Mouse (Mus musculus) cerebellum, postnatal 36 days (tissue): ENCODE results near the gene Lcmt2.

ENCODE experiments used
- DNase-seq, 2 experiments: peaks; one replicate each; pipeline ENCODE4 v3.0.0; 2021 to 2022; ENCODE audit warnings: mixed read lengths in 2 of 2

The Lcmt2 gene

DNA sequence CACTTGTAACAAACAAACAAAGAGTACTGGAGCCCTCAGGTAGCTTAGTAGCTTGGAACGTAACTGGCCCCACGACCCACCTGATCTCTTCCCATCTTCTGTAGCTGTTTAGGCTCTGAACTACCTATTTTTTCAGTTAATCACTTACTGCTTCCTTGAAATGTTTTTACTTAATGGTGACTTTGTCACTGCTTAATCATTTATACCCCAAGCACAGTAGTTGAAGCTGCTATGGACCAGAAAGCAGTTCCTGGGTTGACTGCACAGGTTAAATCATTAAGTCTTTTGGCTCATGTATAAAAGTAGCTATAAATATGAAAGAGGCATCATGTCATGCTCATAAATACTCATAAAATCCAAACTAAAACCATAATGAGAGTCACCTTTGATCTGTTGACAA, 25.0 kb downstream of the Lcmt2 start:
- DNase-seq, result no peak

DNA sequence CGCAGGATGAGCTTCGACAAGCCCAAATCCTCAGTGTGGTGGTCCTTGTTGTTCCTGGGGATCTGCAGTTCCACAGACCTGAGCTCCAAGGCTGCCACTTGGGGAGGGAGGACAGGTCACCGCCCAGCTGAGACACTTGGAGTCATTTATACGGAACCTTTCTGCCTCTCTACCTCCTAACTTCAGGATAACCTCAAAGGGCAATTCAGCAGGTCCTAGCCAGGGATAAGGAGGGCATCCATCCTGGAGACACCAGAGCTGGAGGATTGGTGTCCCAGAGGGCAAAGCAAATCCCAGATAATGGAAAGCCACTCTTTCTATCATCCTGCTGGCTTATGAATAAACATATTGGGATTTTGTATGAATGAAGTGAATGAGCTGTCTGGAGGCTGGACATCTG, 30.8 kb downstream of the Lcmt2 start, which contains the start of gene Tgm7:
Tgm7 (minus strand) TSS at position 101 of the 400 bp plus-strand sequence.
- no peak for DNase-seq

DNA sequence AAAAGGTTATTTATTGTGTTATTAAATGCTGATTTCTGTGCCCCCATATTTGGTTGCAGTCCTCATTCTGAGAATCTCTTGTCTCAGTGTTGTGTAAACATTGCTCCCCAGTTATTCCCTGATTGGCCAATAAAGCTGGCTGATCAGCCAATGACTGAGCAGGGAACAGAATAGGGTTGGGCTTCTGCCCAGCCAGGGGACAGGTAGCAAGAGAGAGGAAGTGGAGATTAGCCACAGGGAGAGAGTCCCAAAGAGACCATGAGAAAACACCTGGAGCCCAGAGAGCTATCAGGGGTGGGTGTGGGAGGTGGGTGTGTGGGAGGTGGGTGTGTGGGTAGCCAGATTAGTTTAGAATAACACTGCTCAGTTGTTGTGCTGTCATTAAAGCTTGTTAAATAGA, 34.5 kb downstream of the Lcmt2 start:
- DNase-seq, result no peak

GRCm38 (mm10) chr2:121102051-121102450, 38.4 kb downstream of the Lcmt2 start:
- peak; percentile 78 to 86 for DNase-seq

DNA sequence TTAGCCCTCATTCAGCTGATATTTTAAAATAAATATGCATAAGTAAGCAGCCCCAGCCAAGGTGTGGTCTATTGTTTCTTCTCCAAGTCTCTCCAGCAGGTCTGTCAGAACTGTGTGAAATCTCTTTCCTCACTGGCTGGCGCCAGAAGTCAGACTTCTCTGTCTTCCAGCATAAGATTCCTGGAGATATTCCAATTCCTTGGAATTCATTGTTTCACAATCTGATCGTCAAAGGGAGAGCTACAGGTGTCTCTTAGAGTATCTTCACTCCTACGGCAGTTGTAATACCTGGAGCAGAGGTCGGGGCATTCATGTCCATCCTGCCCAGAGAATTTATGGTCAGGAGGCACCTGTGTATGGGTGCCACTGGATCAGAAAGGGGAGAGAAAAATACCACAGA, 50.7 kb downstream of the Lcmt2 start:
- no peak for DNase-seq

- DNase-seq, result no peak
These were observed 51.9 kb downstream of the Lcmt2 start for GRCm38 (mm10) chr2:121088507-121088906.

- DNase-seq, result peak; percentile 60 to 65
These were observed 54.8 kb downstream of the Lcmt2 start, which contains the start of gene Tgm5 for GRCm38 (mm10) chr2:121085480-121086185. Tgm5 (minus strand) TSS chr2:121085841.

- DNase-seq, result no peak
These were observed 57.8 kb downstream of the Lcmt2 start for GRCm38 (mm10) chr2:121082626-121083025.
